Mouse (Mus musculus): ENCODE data around the gene Gm21962.
"Not testable (repeated sequence)": the region's sequence is repeated elsewhere in the genome, so short reads cannot be mapped to it uniquely, and the experiment has no call there.

Gene Gm21962

DNA sequence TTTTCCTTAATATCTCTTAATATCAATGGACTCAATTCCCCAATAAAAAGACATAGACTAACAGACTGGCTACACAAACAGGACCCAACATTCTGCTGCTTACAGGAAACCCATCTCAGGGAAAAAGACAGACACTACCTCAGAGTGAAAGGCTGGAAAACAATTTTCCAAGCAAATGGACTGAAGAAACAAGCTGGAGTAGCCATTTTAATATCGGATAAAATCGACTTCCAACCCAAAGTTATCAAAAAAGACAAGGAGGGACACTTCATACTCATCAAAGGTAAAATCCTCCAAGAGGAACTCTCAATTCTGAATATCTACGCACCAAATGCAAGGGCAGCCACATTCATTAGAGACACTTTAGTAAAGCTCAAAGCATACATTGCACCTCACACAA lies at the start of gene Gm21962:
Gm21962 (plus strand) TSS at position 301 of the 400 bp plus-strand sequence.
- not testable (repeated sequence) for DNase-seq (ENCODE audit: extremely low read depth, insufficient read length, low spot score)

DNA sequence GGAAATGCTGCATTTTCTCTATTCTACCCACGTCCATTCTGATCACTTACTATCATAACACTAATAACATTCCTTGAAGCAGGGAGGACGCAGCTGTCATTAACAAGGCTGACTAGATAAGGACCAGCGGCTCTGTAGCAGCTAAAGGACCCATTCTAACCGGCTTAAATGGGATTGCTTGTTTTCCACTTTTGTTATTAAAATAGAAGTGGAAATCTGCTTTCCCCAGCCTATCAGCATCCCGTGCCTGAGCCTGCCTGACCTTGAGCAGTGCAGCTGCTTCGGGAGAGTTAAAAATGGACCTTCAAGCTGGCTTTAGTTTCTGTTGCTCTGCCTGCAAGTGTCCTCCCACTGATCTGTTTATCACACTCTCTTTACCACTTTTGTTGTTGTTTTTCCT lies 49.2 kb upstream of the Gm21962 start:
- DNase-seq (ENCODE audit: extremely low read depth, insufficient read length, low spot score), result no peak

GRCm38 (mm10) chr3:137622895-137623580 lies 48.3 kb upstream of the Gm21962 start:
- DNase-seq (ENCODE audit: extremely low read depth, insufficient read length, low spot score), result no peak

GRCm38 (mm10) chr3:137623581-137624362 lies 47.6 kb upstream of the Gm21962 start:
- peak; percentile 52 for DNase-seq (ENCODE audit: extremely low read depth, insufficient read length, low spot score)

DNA sequence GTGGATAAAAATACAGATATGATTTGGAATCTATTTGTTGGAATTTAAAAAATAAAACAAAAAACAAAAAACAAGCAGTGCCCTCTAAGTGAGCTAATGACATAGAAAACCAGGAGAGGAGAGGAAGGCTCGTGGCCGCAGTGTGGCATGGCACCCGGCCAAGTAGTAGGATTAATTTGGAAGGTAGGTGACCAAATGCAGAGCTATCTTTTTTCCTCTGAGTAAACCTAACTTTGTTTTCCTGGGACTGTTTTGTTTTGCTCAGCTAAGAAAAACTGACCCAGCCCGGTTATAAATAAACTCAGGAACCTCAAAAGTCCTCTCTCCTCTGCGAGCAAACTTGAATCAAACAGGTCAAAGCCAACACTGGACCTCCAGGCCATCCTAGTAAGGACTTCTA lies 46.3 kb upstream of the Gm21962 start:
- DNase-seq (ENCODE audit: extremely low read depth, insufficient read length, low spot score), result no peak

- peak; percentile 61 for DNase-seq (ENCODE audit: extremely low read depth, insufficient read length, low spot score)
These were observed 37.6 kb upstream of the Gm21962 start for GRCm38 (mm10) chr3:137633726-137634125.

DNA sequence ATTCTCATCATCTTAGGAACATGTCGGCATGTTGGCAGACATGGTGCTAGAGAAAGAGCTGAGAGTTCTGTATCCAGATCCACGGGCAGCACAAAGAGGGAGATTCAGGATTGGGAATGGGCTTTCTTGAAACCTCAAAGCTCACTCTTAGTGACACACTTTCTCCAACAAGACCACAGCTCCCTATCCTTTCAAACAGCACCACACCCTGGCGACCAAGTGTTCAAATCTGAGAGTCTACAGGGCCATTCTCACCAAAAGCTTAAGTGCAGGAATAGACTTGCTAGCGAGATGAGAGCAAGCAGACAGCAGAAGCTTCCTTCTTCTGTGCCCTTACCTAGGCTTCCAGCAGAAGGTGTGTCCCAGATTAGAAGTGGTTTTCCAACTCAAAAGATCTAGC lies 34.8 kb upstream of the Gm21962 start:
- no peak for DNase-seq (ENCODE audit: extremely low read depth, insufficient read length, low spot score)

- DNase-seq (ENCODE audit: extremely low read depth, insufficient read length, low spot score), result no peak
These were observed 30.1 kb upstream of the Gm21962 start for GRCm38 (mm10) chr3:137641238-137641637.

DNA sequence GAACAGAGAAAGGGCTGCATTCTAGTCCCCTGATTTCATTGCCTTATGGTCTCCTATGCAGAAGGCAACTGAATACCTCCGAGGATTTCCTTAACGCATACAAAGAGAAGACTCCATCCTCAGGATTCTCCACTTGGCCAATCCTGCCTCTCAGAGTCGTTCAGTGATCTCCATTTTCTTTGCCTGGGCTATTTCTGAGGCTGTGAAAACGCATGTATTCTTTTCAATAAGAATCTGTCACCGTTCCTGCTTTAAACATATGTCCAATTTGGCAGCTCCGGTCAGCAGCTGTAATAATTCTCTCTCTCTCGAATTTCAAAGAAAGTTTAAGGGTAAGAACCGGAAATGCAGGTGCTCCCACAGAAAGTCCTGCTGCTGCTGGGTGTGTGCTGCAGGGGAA lies 29.2 kb upstream of the Gm21962 start:
- DNase-seq (ENCODE audit: extremely low read depth, insufficient read length, low spot score), result no peak

DNA sequence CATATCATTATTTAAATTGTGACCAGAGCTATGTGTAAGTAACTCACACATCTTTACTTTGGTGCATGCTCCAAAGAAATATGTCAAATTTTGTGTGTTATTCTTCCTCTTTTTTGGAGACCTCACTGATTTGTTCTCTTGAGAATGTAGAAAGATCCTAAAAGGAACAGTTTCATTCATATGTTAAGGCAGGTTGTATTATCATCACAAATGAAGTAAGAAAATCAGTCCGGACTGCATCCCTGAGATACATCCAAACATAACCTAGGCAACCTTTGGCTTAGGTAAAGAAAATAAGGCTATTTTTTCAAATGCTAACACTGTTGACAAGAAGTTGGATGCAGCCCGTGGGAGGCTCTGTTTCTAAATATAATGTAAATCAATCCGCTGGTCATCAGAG lies 28.8 kb upstream of the Gm21962 start:
- DNase-seq (ENCODE audit: extremely low read depth, insufficient read length, low spot score), result no peak

- DNase-seq (ENCODE audit: extremely low read depth, insufficient read length, low spot score), result no peak
These were observed 27.2 kb upstream of the Gm21962 start for GRCm38 (mm10) chr3:137644081-137644480.

- DNase-seq (ENCODE audit: extremely low read depth, insufficient read length, low spot score), result no peak
These were observed 26.4 kb upstream of the Gm21962 start for GRCm38 (mm10) chr3:137644947-137645346.

DNA sequence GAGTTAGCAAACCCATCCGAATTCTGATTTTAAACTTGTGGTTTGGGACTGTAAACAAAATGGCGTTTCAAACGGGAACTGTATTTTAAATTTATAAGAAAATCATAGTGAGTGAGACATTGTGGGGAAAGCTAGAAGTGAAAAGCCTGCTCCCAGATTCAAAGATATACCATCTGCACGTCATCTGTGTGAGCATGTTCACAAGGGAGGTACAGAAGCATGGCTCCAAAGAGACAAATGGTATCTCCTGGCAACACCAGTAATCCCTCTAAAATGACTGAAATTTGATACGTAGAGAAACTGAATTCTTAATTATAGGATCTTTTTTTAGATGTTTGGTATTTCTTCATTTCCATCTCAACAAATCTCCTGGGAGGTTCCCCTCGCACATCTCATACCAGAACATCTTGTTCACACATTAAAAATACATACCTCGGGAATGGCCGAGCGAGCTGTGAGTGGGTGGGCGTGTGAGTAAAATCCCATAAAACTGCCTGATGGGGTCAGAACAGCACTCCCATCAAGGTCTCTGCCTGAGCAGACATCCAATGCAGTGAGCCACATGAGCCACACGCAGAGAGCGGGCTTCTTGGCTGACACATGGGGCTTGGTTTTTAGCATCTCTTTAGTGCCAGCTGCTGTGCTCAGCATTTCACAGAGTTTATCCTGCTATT lies 23.8 kb upstream of the Gm21962 start:
- DNase-seq (ENCODE audit: extremely low read depth, insufficient read length, low spot score), result no peak

GRCm38 (mm10) chr3:137649112-137649511 lies 22.2 kb upstream of the Gm21962 start:
- no peak for DNase-seq (ENCODE audit: extremely low read depth, insufficient read length, low spot score)

DNA sequence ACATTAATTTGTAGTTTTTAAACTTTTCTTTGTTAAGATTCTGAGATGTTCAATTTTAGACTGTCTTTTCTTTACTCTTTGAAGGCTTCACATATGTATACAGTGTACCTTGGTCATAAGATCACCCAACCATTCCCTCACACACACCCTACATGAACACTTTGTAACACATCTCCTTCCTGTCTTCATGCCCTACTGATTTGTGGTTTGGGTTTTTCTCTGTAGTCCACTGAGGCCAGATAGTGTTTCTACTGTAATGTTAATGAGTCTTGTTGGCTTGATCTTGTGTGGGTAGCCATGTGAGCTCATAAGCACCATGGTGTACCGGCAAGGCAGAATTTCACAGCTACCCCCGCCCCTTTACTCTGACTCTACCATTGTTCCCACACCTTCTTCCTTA lies 18.5 kb upstream of the Gm21962 start:
- DNase-seq (ENCODE audit: extremely low read depth, insufficient read length, low spot score), result no peak

GRCm38 (mm10) chr3:137680923-137681322 lies 9.6 kb downstream of the Gm21962 start:
- DNase-seq (ENCODE audit: extremely low read depth, insufficient read length, low spot score), result no peak

DNA sequence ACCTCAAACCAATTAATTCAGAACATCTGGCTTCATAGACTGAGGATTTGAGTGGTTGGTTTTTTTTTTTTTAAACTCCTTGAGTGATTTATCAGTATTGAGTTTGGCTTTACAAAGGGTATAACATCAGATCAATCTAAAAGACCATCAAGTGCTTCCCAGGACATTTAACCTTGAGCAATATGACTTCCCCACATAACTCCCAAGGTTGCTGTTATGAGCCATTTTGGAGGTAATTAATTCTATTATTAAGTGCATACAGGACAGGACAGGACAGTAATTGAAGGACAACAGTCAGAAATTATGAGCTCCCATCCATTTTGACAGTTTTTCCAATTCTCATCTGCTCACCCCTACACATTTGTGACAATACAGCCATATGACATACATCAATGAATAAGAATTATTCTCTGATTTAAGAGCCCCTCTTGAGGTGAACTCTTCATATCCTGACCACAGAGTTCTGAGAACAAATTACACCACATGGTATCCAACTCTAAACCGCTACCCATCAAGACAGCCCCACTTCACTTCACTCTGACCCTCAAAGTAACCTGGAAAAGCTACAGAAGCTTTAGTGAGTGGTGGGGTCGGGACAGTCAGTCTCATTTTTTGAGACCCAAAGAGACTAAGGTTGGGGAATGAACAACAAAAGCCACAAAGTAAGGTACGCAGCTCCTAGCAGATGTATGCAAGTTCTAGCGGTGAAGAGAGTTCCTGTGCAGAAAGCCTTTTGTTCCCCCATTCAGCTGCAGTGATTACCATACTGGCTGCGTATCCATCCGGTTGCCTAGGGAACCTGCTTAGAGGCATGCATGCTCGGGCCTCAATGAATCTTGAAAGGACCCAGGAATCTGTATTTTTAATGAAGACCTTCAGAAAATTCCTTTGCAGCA lies 11.8 kb downstream of the Gm21962 start:
- DNase-seq (ENCODE audit: extremely low read depth, insufficient read length, low spot score), result no peak

DNA sequence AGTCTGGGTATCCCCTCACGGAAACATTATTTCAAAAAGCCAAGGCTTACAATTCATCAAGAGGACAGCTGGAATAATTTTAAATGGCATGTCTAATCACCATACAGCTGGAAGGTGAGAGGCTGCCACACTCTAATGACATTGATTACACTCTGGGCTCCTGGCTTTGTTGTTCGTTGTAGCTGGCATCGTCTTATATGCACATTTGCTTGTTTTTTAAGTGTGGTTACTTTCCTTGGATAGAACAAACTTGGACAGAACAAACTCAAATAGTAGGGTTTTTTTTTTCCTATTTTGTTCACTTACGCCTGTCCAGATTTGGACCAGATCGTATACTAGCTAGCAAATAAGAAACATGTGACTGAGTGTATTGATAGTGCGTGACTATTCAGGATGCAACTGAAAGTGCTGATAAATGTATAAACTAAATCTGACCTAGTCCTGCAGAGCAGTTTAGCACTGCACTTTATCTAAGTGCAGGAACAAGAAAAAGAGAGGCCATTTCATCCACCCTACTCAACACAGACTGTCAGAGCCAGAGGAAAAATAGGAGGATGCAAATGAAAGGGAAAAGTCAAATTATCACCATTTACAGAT lies 12.6 kb downstream of the Gm21962 start:
- DNase-seq (ENCODE audit: extremely low read depth, insufficient read length, low spot score), result no peak

GRCm38 (mm10) chr3:137686932-137687331 lies 15.6 kb downstream of the Gm21962 start:
- DNase-seq (ENCODE audit: extremely low read depth, insufficient read length, low spot score), result no peak

GRCm38 (mm10) chr3:137691503-137691902 lies 20.2 kb downstream of the Gm21962 start:
- DNase-seq (ENCODE audit: extremely low read depth, insufficient read length, low spot score), result no peak

Measured in 3134 (cell line).